Mouse (Mus musculus): ENCODE results near the gene Cbl. TPM values are rescaled to one million over a fixed set of nuclear protein-coding genes. Genes with fewer than 3 reads are reported as not detected.

Cbl gene
- polyA plus RNA-seq, 1 experiment from 2014 or later, result 17.6 TPM

DNA sequence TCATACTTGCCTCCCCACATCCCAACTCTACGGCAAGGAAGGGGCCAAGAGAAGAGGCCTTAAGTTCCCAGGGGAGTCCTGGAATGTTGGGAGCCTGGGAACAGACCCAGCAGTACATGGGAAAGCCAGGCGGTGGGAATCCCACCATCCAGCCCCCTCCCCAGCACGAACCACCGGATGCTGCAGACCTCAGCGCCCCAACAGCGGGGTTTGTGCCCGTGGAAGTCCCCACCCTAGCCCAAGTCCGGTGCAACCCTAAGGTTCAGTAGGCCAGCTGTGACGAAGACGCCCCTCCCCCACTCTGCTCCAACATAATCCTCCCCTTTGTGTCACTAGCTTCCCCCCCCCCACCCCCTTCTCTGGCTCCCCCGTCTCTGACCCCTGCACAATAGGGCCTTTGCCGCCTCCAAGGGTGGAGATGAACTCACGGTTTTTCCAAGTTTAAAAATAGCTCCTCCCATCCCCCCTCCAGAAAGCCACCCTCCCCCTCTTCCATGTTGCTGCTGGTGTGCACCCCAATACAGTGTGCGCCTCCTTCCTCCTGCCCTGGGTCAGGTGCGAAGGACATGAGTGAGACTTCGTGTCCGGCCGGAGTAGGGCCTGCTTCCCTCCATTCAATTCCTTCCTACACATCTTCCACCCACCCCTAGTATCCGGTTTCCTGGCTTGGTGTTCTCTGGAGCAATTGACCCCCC lies 103.1 kb downstream of the Cbl start:
- Histone ChIP-seq H3K4me3 (ENCODE audit: low read length) (peak overlapping the region; percentile 44), H3K4me1 (ENCODE audit: insufficient read depth, low read length) (peaks cover 70% of the 10 kb centered on the region), H3K36me3 (ENCODE audit: insufficient read depth, low read length) (no peaks in the 10 kb centered on the region), H3K27ac (ENCODE audit: low read length) (peak overlapping the region; percentile 90), H3K27me3 (ENCODE audit: insufficient read depth, low read length) (peaks cover 4% of the 10 kb centered on the region; the same call in 1 of the 2 replicates), H3K9ac (replicated peaks; ENCODE audit: low read length) (peak overlapping the region; percentile 71; the same call in 1 of the 2 replicates), H3K4me2 (replicated peaks; ENCODE audit: low read depth, low read length) (peak overlapping the region; percentile 69), H3K9me3 (ENCODE audit: low read length) (no peaks in the 10 kb centered on the region)
- peak; percentile 46 for ATAC-seq (ENCODE audit: low FRiP score, low TSS enrichment)
- WGBS, result 14% methylated on average over 19 of the region's 19 CpGs

DNA sequence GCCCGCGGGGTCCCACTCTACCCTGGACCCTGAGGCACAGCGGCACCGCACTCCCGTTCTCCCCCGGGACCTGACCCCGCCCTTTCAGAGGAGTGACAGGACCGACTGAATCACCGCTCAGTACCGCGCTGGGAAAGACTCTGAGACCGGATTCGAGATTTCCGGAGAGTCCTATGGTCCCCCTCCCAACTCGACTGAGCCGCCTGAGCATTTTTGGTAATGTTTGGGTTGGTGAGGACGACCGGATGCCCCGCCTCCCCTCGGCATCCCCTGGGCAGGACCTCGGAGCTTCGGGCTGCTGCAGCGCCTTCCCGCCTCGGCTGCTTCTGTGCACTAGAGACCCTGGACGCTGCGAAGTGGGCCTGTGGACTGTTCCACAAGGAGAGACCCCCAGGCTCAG lies 103.8 kb downstream of the Cbl start:
- H3K4me1 ChIP-seq (ENCODE audit: insufficient read depth, low read length), result peaks cover 72% of the 10 kb centered on the region
- 0% methylated on average over 27 of the region's 27 CpGs for WGBS
- peak overlapping the region; percentile 69 for H3K4me2 ChIP-seq (replicated peaks; ENCODE audit: low read depth, low read length)

DNA sequence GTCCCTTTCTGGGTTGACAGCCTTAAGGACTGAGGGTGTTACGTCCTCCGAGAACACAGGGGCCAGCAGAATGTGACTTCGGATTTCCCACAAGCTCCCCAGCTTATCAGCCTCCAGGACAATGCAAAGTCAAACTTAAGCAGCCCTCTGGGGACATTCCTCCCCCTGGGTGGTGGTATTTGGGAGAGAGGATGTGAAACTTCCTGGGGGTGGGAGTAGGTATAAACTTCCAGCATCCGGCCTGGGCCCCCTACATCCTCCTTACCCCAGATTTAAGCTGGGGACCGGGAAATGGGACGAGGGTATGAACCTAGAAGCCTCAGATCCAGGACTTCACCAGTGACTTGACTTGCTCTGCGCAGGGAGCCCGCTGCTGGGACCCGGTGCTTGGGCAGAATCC lies 104.2 kb downstream of the Cbl start:
- peak overlapping the region; percentile 69 for H3K4me2 ChIP-seq (replicated peaks; ENCODE audit: low read depth, low read length)
- peaks cover 76% of the 10 kb centered on the region for H3K4me1 ChIP-seq (ENCODE audit: insufficient read depth, low read length)
- ATAC-seq (ENCODE audit: low FRiP score, low TSS enrichment), result no peak
- H3K27me3 ChIP-seq (ENCODE audit: insufficient read depth, low read length), result peaks cover 4% of the 10 kb centered on the region; the same call in 1 of the 2 replicates
- peak overlapping the region; percentile 71 for H3K9ac ChIP-seq (replicated peaks; ENCODE audit: low read length)
- WGBS, result 6% methylated on average over 9 of the region's 9 CpGs
- no peaks in the 10 kb centered on the region for H3K36me3 ChIP-seq (ENCODE audit: insufficient read depth, low read length)
- H3K4me3 ChIP-seq (ENCODE audit: low read length), result peak overlapping the region; percentile 44
- H3K9me3 ChIP-seq (ENCODE audit: low read length), result no peaks in the 10 kb centered on the region
- peak overlapping the region; percentile 90 for H3K27ac ChIP-seq (ENCODE audit: low read length)

More for the DNA sequence above, 103.8 kb downstream of the Cbl start:
- ATAC-seq (ENCODE audit: low FRiP score, low TSS enrichment), result peak; percentile 53
- peak overlapping the region; percentile 44 for H3K4me3 ChIP-seq (ENCODE audit: low read length)
- peak overlapping the region; percentile 90 for H3K27ac ChIP-seq (ENCODE audit: low read length)
- H3K36me3 ChIP-seq (ENCODE audit: insufficient read depth, low read length), result no peaks in the 10 kb centered on the region
- H3K9ac ChIP-seq (replicated peaks; ENCODE audit: low read length), result peak overlapping the region; percentile 71
- peaks cover 4% of the 10 kb centered on the region; the same call in 1 of the 2 replicates for H3K27me3 ChIP-seq (ENCODE audit: insufficient read depth, low read length)
- H3K9me3 ChIP-seq (ENCODE audit: low read length), result no peaks in the 10 kb centered on the region

DNA sequence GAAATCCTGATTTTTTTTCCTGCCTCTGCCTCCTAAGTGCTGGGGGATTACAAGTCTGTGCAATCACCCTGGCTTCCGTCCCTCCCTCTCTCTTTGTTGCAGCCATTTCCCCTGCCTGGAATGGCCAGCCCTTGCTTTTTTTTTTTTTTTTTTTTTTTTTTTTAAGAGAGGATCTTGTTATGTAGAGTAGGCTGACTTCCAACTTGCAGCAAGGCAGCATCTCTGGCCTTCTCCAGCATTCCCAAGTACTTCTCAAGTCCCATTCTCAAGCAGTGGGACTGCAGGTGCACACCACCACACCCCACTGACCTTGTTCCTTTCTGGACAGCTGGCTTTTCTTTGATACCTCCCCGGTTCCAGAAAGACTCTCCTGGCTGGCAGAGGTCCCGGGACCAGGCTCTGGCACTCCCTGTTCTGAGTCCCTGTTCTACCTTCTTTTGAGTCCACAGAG lies 106.5 kb downstream of the Cbl start:
- Histone ChIP-seq H3K4me3 (ENCODE audit: low read length) (no peak overlapping the region), H3K4me2 (replicated peaks; ENCODE audit: low read depth, low read length) (no peak overlapping the region), H3K4me1 (ENCODE audit: insufficient read depth, low read length) (peaks cover 58% of the 10 kb centered on the region), H3K9ac (replicated peaks; ENCODE audit: low read length) (no peak overlapping the region), H3K27ac (ENCODE audit: low read length) (peak overlapping the region; percentile 31; the same call in 1 of the 2 replicates), H3K36me3 (ENCODE audit: insufficient read depth, low read length) (no peaks in the 10 kb centered on the region), H3K27me3 (ENCODE audit: insufficient read depth, low read length) (peaks cover 2% of the 10 kb centered on the region; the same call in 1 of the 2 replicates), H3K9me3 (ENCODE audit: low read length) (no peaks in the 10 kb centered on the region)
- ATAC-seq (ENCODE audit: low FRiP score, low TSS enrichment), result no peak
- WGBS, result 64% methylated on average over 3 of the region's 3 CpGs

DNA sequence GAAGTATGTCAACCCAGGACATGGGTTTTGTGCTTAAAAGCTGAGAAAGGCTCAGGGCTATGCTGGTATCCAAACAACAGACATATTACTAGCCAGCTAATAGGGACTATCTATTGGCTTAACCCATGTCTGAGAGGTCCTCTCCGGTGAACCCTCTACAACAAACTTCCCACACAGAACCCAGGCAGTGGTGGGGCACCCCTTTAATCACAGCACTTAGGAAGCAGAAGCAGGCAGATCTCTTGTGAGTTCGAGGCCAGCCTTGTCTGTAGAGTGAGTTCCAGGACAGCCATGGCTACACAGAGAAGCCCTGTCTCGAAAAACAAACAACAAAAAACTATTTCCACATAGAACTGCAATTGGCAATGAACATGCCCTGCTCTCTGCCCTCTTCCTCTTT lies 107.1 kb downstream of the Cbl start:
- no peak overlapping the region for H3K4me3 ChIP-seq (ENCODE audit: low read length)
- H3K4me2 ChIP-seq (replicated peaks; ENCODE audit: low read depth, low read length), result no peak overlapping the region
- no peaks in the 10 kb centered on the region for H3K9me3 ChIP-seq (ENCODE audit: low read length)
- H3K9ac ChIP-seq (replicated peaks; ENCODE audit: low read length), result no peak overlapping the region
- no peak for ATAC-seq (ENCODE audit: low FRiP score, low TSS enrichment)
- H3K4me1 ChIP-seq (ENCODE audit: insufficient read depth, low read length), result peaks cover 52% of the 10 kb centered on the region
- no peaks in the 10 kb centered on the region for H3K27me3 ChIP-seq (ENCODE audit: insufficient read depth, low read length)
- WGBS, result 86% methylated on average over 3 of the region's 3 CpGs
- H3K27ac ChIP-seq (ENCODE audit: low read length), result peak overlapping the region; percentile 31
- H3K36me3 ChIP-seq (ENCODE audit: insufficient read depth, low read length), result no peaks in the 10 kb centered on the region

DNA sequence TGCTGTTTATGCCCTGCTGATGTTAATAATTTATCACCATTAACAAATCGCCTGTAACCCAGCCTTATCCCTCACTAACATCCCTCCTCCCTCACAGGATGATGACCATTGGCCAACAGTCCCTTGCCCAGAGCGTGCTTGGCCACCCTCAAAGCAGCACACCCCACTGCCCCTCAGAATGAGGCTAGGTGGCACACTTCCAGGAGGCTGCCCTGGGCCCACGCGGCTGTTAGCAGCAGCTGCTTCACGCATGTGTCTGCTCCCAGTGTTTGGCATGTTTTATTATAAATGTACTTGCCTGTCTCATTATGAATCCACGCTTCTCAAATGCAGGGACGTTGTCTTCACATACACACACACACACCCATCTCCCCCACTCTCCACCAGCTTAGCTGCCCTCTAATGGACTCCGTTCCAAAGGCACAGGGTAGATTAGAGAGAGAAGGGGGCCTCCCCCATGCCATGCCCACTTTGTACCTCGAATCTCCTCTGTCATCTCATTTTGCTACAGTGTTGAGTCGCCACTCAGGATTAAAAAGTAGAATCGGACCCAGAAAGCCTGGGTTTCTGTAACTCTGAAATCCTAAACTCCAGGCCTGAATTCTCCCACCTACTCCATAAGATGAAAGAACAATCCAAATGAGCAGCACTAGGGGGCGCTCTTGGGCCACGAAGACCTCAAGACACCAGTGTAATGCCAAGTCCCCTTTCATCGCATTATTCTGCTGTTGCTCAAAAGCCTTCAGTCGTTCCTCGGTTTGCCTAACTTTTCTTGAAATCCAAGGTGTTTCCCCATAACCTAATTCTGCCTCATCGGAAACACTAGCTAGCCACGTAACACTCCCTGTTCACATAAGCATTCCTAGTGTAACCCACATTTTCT lies 108.1 kb downstream of the Cbl start:
- H3K9me3 ChIP-seq (ENCODE audit: low read length), result no peaks in the 10 kb centered on the region
- no peak overlapping the region; the same call in 1 of the 2 replicates for H3K9ac ChIP-seq (replicated peaks; ENCODE audit: low read length)
- peaks cover 42% of the 10 kb centered on the region for H3K4me1 ChIP-seq (ENCODE audit: insufficient read depth, low read length)
- no peaks in the 10 kb centered on the region for H3K36me3 ChIP-seq (ENCODE audit: insufficient read depth, low read length)
- H3K27ac ChIP-seq (ENCODE audit: low read length), result peak overlapping the region; percentile 37
- ATAC-seq (ENCODE audit: low FRiP score, low TSS enrichment), result peak; percentile 52
- 0 out of 2 replicates have a peak overlapping the region, but pooled peaks have one; percentile 10 for H3K4me2 ChIP-seq (replicated peaks; ENCODE audit: low read depth, low read length)
- 21% methylated on average over 18 of the region's 18 CpGs for whole genome bisulfite sequencing
- no peak overlapping the region for H3K4me3 ChIP-seq (ENCODE audit: low read length)
- no peaks in the 10 kb centered on the region for H3K27me3 ChIP-seq (ENCODE audit: insufficient read depth, low read length)

DNA sequence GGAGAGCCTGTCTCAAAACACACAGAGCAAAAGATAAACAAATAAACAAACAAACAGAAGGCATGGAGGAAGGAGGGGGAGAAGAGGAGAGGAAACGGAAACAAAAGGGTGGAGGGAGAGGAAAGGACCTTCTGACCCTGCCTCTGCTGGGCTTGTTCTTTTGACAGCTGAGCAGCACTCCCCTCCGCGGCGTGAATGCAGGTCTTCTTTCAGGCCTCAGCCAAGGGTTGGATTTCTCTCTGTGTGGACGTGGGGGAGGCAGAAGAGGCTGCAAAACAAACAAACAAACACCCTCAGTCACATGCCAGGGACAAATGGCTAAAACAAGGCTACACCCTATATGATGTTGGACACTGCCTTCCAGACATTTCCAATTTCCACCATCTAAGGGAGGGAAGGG lies 108.8 kb downstream of the Cbl start:
- H3K4me2 ChIP-seq (replicated peaks; ENCODE audit: low read depth, low read length), result no peak overlapping the region
- peak overlapping the region; percentile 37 for H3K27ac ChIP-seq (ENCODE audit: low read length)

DNA sequence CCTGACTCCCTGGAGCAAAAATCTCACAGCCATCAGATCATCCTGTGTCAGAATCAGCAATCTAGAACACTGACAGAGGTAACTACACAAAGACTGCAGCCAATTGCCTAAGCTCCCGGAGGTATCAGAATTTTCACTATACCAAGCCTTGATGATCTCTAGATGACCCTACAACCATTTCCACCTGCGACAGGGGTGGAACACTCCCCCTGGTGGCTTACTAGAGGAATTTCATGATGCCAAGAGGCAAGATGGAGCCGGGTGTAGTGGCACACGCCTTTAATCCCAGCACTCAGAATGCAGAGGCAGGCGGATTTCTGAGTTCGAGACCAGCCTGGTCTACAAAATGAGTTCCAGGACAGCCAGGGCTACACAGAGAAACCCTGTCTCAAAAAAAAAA lies 109.5 kb downstream of the Cbl start:
- Histone ChIP-seq H3K4me3 (ENCODE audit: low read length) (no peak overlapping the region), H3K9me3 (ENCODE audit: low read length) (no peaks in the 10 kb centered on the region), H3K36me3 (ENCODE audit: insufficient read depth, low read length) (no peaks in the 10 kb centered on the region), H3K4me2 (replicated peaks; ENCODE audit: low read depth, low read length) (no peak overlapping the region), H3K9ac (replicated peaks; ENCODE audit: low read length) (no peak overlapping the region), H3K27ac (ENCODE audit: low read length) (no peak overlapping the region), H3K27me3 (ENCODE audit: insufficient read depth, low read length) (no peaks in the 10 kb centered on the region), H3K4me1 (ENCODE audit: insufficient read depth, low read length) (peaks cover 28% of the 10 kb centered on the region)
- no peak for ATAC-seq (ENCODE audit: low FRiP score, low TSS enrichment)
- 79% methylated on average over 6 of the region's 6 CpGs for WGBS

More for the DNA sequence above, 108.8 kb downstream of the Cbl start:
- Histone ChIP-seq H3K27me3 (ENCODE audit: insufficient read depth, low read length) (no peaks in the 10 kb centered on the region), H3K4me3 (ENCODE audit: low read length) (no peak overlapping the region), H3K4me1 (ENCODE audit: insufficient read depth, low read length) (peaks cover 35% of the 10 kb centered on the region), H3K36me3 (ENCODE audit: insufficient read depth, low read length) (no peaks in the 10 kb centered on the region), H3K9ac (replicated peaks; ENCODE audit: low read length) (0 out of 2 replicates have a peak overlapping the region, but pooled peaks have one; percentile 25), H3K9me3 (ENCODE audit: low read length) (no peaks in the 10 kb centered on the region)
- 20% methylated on average over 5 of the region's 5 CpGs for WGBS
- ATAC-seq (ENCODE audit: low FRiP score, low TSS enrichment), result no peak

DNA sequence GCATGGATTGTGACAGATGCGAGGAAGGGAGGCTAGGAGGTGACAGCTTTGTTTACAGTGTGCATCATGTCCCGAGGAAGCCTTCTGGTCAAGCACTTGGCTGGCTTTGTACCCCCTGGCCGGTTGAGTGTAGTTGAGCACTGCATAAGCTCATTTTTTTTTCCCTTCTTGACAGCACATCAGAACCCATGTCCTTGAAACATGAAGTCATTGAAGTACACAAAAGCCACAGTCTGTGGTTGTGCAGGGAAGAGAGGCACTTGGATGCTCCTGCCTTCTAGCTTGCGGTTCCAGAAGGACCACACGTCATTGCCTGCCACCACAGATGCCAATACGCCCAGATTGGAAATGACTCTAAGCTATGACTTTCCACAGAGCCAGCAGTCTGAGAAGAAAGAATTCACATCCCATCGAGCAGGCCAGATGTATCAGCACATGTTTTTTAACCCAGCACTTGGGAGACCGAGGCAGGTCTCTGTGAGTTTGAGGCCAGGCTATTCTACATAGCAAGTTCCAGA lies 113.8 kb downstream of the Cbl start:
- 75% methylated on average over 8 of the region's 8 CpGs for WGBS
- no peak for ATAC-seq (ENCODE audit: low FRiP score, low TSS enrichment)

More for the DNA sequence above, 113.8 kb downstream of the Cbl start:
- H3K9me3 ChIP-seq (ENCODE audit: low read length), result no peaks in the 10 kb centered on the region
- no peak overlapping the region for H3K27ac ChIP-seq (ENCODE audit: low read length)
- no peak overlapping the region for H3K4me3 ChIP-seq (ENCODE audit: low read length)
- H3K9ac ChIP-seq (replicated peaks; ENCODE audit: low read length), result no peak overlapping the region
- H3K4me1 ChIP-seq (ENCODE audit: insufficient read depth, low read length), result peaks cover 4% of the 10 kb centered on the region
- no peaks in the 10 kb centered on the region for H3K36me3 ChIP-seq (ENCODE audit: insufficient read depth, low read length)
- H3K4me2 ChIP-seq (replicated peaks; ENCODE audit: low read depth, low read length), result no peak overlapping the region
- no peaks in the 10 kb centered on the region for H3K27me3 ChIP-seq (ENCODE audit: insufficient read depth, low read length)

Data from kidney, embryonic 16.5 days (tissue).